Mouse (Mus musculus): ENCODE measurements around the gene Ak4. TPM values are rescaled to one million over a fixed set of nuclear protein-coding genes. Genes with fewer than 3 reads are reported as not detected.

Ak4 gene
- polyA plus RNA-seq, 1 experiment, result 135 TPM

GRCm38 (mm10) chr4:101400025-101400594, 19.0 kb upstream of the Ak4 start:
- TF ChIP-seq POLR2A (IDR thresholded peaks at IDR 0.05; ENCODE audit: low read depth, low read length), result no peak
- no peak for TF ChIP-seq CTCF (conservative IDR thresholded peaks at IDR 0.05; ENCODE audit: insufficient read depth, insufficient read length, low read depth, low read length)
- Histone ChIP-seq H3K27me3 (replicated peaks; ENCODE audit: control insufficient read depth, insufficient read depth, low read length) (no peaks in the 10 kb centered on the region), H3K36me3 (ENCODE audit: control insufficient read depth, insufficient read depth, low read length) (peaks cover 2% of the 10 kb centered on the region; the same call in 1 of the 2 replicates), H3K4me3 (ENCODE audit: insufficient read depth, low read depth, low read length) (no peak overlapping the region), H3K27ac (ENCODE audit: insufficient read depth, low read depth, low read length) (no peak overlapping the region), H3K4me1 (ENCODE audit: control insufficient read depth, insufficient read depth, low read length) (no peaks in the 10 kb centered on the region)
- 78% methylated on average over 4 of the region's 4 CpGs for WGBS
- no peak for DNase-seq

GRCm38 (mm10) chr4:101401945-101402344, 17.1 kb upstream of the Ak4 start:
- WGBS, result 85% methylated on average over 1 of the region's 1 CpGs
- TF ChIP-seq POLR2A (IDR thresholded peaks at IDR 0.05; ENCODE audit: low read depth, low read length), result no peak
- TF ChIP-seq CTCF (conservative IDR thresholded peaks at IDR 0.05; ENCODE audit: insufficient read depth, insufficient read length, low read depth, low read length), result no peak
- H3K36me3 ChIP-seq (ENCODE audit: control insufficient read depth, insufficient read depth, low read length), result peaks cover 2% of the 10 kb centered on the region; the same call in 1 of the 2 replicates
- no peaks in the 10 kb centered on the region for H3K4me1 ChIP-seq (ENCODE audit: control insufficient read depth, insufficient read depth, low read length)
- DNase-seq, result no peak
- H3K27me3 ChIP-seq (replicated peaks; ENCODE audit: control insufficient read depth, insufficient read depth, low read length), result no peaks in the 10 kb centered on the region
- no peak overlapping the region for H3K27ac ChIP-seq (ENCODE audit: insufficient read depth, low read depth, low read length)
- no peak overlapping the region for H3K4me3 ChIP-seq (ENCODE audit: insufficient read depth, low read depth, low read length)

GRCm38 (mm10) chr4:101404863-101405262, 14.2 kb upstream of the Ak4 start:
- Histone ChIP-seq H3K36me3 (ENCODE audit: control insufficient read depth, insufficient read depth, low read length) (peaks cover 2% of the 10 kb centered on the region; the same call in 1 of the 2 replicates), H3K4me3 (ENCODE audit: insufficient read depth, low read depth, low read length) (no peak overlapping the region), H3K4me1 (ENCODE audit: control insufficient read depth, insufficient read depth, low read length) (no peaks in the 10 kb centered on the region), H3K27ac (ENCODE audit: insufficient read depth, low read depth, low read length) (no peak overlapping the region), H3K27me3 (replicated peaks; ENCODE audit: control insufficient read depth, insufficient read depth, low read length) (no peaks in the 10 kb centered on the region)
- WGBS, result 59% methylated on average over 3 of the region's 3 CpGs
- TF ChIP-seq POLR2A (IDR thresholded peaks at IDR 0.05; ENCODE audit: low read depth, low read length) (no peak), CTCF (conservative IDR thresholded peaks at IDR 0.05; ENCODE audit: insufficient read depth, insufficient read length, low read depth, low read length) (no peak)
- no peak for DNase-seq

- Histone ChIP-seq H3K4me3 (ENCODE audit: insufficient read depth, low read depth, low read length) (no peak overlapping the region), H3K4me1 (ENCODE audit: control insufficient read depth, insufficient read depth, low read length) (no peaks in the 10 kb centered on the region), H3K36me3 (ENCODE audit: control insufficient read depth, insufficient read depth, low read length) (peaks cover 2% of the 10 kb centered on the region; the same call in 1 of the 2 replicates), H3K27ac (ENCODE audit: insufficient read depth, low read depth, low read length) (no peak overlapping the region), H3K27me3 (replicated peaks; ENCODE audit: control insufficient read depth, insufficient read depth, low read length) (no peaks in the 10 kb centered on the region)
- WGBS, result 89% methylated on average over 4 of the region's 4 CpGs
- no peak for DNase-seq
- no peak for TF ChIP-seq POLR2A (IDR thresholded peaks at IDR 0.05; ENCODE audit: low read depth, low read length)
- no peak for TF ChIP-seq CTCF (conservative IDR thresholded peaks at IDR 0.05; ENCODE audit: insufficient read depth, insufficient read length, low read depth, low read length)
Observed at GRCm38 (mm10) chr4:101406411-101407196, 12.5 kb upstream of the Ak4 start.

- 88% methylated on average over 11 of the region's 11 CpGs for WGBS
- Histone ChIP-seq H3K27ac (ENCODE audit: insufficient read depth, low read depth, low read length) (no peak overlapping the region), H3K36me3 (ENCODE audit: control insufficient read depth, insufficient read depth, low read length) (no peaks in the 10 kb centered on the region), H3K4me3 (ENCODE audit: insufficient read depth, low read depth, low read length) (no peak overlapping the region), H3K27me3 (replicated peaks; ENCODE audit: control insufficient read depth, insufficient read depth, low read length) (no peaks in the 10 kb centered on the region), H3K4me1 (ENCODE audit: control insufficient read depth, insufficient read depth, low read length) (no peaks in the 10 kb centered on the region; the same call in 1 of the 2 replicates)
- TF ChIP-seq POLR2A (IDR thresholded peaks at IDR 0.05; ENCODE audit: low read depth, low read length), result no peak
- no peak for TF ChIP-seq CTCF (conservative IDR thresholded peaks at IDR 0.05; ENCODE audit: insufficient read depth, insufficient read length, low read depth, low read length)
- no peak for DNase-seq
Observed at GRCm38 (mm10) chr4:101416966-101417365, 2.1 kb upstream of the Ak4 start.

GRCm38 (mm10) chr4:101419911-101420880, 1.1 kb downstream of the Ak4 start:
- H3K36me3 ChIP-seq (ENCODE audit: control insufficient read depth, insufficient read depth, low read length), result no peaks in the 10 kb centered on the region
- no peak for TF ChIP-seq POLR2A (IDR thresholded peaks at IDR 0.05; ENCODE audit: low read depth, low read length)
- TF ChIP-seq CTCF (conservative IDR thresholded peaks at IDR 0.05; ENCODE audit: insufficient read depth, insufficient read length, low read depth, low read length), result no peak
- DNase-seq, result peak; percentile 14
- H3K4me3 ChIP-seq (ENCODE audit: insufficient read depth, low read depth, low read length), result peak overlapping the region; percentile 66
- H3K4me1 ChIP-seq (ENCODE audit: control insufficient read depth, insufficient read depth, low read length), result peaks cover 7% of the 10 kb centered on the region; the same call in 1 of the 2 replicates
- H3K27ac ChIP-seq (ENCODE audit: insufficient read depth, low read depth, low read length), result peak overlapping the region; percentile 98
- no peaks in the 10 kb centered on the region for H3K27me3 ChIP-seq (replicated peaks; ENCODE audit: control insufficient read depth, insufficient read depth, low read length)
- WGBS, result 3% methylated on average over 90 of the region's 90 CpGs
